Mouse (Mus musculus) limb, embryonic 15.5 days (tissue): ENCODE measurements around the gene Cib3. TPM values are rescaled to one million over a fixed set of nuclear protein-coding genes. Genes with fewer than 3 reads are reported as not detected.
A peak's percentile ranks its signal among the peaks of the same experiment; 100 is the strongest.

Experiments used
- ATAC-seq: fragments of 200-750 bp; cut with Nextera tagmentation; 2 replicates; pipeline ENCODE4 v1.8.0; 2017; ENCODE audit warnings: low read depth, moderate TSS enrichment; ENCODE audit not compliant: insufficient number of reproducible peaks, low FRiP score, low TSS enrichment
- H3K27ac ChIP-seq: fragments of 300-500 bp; sonication (generic); 2 replicates; pipeline ENCODE4 v1.5.1; 2015; ENCODE audit warnings: moderate library complexity, mild to moderate bottlenecking, inconsistent platforms
- H3K27me3 ChIP-seq: fragments of 300-500 bp; sonication (generic); 2 replicates; pipeline ENCODE4 v1.6.1; 2015; ENCODE audit warnings: inconsistent platforms
- H3K36me3 ChIP-seq: fragments of 300-500 bp; sonication (generic); 2 replicates; pipeline ENCODE4 v1.6.1; 2015; ENCODE audit warnings: inconsistent platforms
- H3K4me1 ChIP-seq: fragments of 300-500 bp; sonication (generic); 2 replicates; pipeline ENCODE4 v1.6.1; 2015; ENCODE audit warnings: inconsistent platforms
- H3K4me2 ChIP-seq: fragments of 300-500 bp; sonication (generic); 2 replicates; pipeline ENCODE4 v1.6.1; 2015; ENCODE audit warnings: mild to moderate bottlenecking, inconsistent platforms
- H3K4me3 ChIP-seq: fragments of 300-500 bp; sonication (generic); 2 replicates; pipeline ENCODE4 v1.5.1; 2015; ENCODE audit warnings: mild to moderate bottlenecking, inconsistent platforms
- H3K9ac ChIP-seq: fragments of 300-500 bp; sonication (generic); 2 replicates; pipeline ENCODE4 v1.6.1; 2015; ENCODE audit warnings: inconsistent platforms
- H3K9me3 ChIP-seq: fragments of 300-500 bp; sonication (generic); 2 replicates; pipeline ENCODE4 v1.6.1; 2016; ENCODE audit warnings: inconsistent platforms
- WGBS: fragments of 180-500 bp; shearing (Covaris S2); methylation state at CpG from one replicate; pipeline ENCODE4 v1.1.7; 2015; 5-methylcytosine and 5-hydroxymethylcytosine counted together
- polyA plus RNA-seq: library from polyadenylated mRNA; unstranded; fragments of >200 nt; fragmentation: Nextera tagmentation; extraction: Ambion mirVana; gene quantifications from 2 replicates; pipeline ENCODE4 v1.2.1, GENCODE M21; 2015

Cib3 gene
- polyA plus RNA-seq, 1 experiment from 2014 or later, result not detected

DNA sequence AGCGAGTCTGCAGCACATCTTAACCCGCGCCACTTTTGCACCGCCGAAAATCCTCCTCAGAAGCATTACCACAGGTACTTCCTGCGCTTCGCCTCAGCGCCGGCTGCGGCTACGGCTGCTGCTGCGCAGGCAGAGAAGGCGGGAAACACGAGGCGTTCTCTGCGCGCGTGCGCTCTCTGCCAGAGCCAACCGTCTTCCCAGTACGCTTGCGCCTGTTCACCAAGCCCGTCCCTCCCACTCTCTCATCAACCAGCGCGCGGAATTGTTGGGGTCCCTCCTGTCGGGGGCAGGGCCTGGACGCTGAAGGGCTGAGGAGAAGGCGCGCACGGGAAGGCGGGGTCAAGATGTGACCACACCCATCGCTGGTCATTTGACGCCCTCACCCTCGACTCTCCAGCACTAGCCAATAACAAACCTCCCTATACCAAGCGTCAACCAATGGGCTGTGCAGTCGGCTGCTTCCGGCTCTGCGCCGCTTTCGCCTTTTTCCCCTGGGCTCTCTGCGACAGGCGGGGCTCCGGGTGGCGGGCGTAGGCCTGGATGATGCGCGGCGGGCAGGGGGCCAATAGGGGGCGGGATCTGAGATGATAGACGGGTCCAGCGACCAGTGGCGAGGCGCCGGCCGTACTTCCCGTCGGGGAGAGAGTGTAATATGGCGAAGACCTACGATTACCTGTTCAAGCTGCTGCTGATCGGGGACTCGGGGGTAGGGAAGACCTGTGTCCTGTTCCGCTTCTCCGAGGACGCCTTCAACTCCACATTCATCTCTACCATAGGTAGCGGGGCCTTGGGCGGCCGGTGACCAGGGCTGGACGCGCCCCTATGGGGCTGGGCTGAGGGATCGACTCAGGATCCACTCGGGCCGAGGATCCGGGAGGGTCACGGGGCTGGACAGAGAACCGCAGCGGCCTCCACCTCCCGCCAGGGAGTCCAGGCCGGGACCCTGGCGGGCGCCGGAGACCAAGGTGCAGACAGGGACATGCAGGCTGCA is 51.6 kb downstream of the Cib3 start, which contains the start of gene Rab8a:
TSS of gene Rab8a (plus strand) at position 494 of the 991 bp plus-strand sequence.
- under 1% methylated on average over 82 of the region's 82 CpGs for WGBS
- Histone ChIP-seq H3K9me3 (no peaks in the 10 kb centered on the region), H3K9ac (peak within 1 kb of the TSS; percentile 97), H3K4me3 (peak within 1 kb of the TSS; percentile 92), H3K4me2 (peak within 1 kb of the TSS; percentile 77), H3K27ac (peak within 1 kb of the TSS; percentile 88), H3K27me3 (no peaks in the 10 kb centered on the region), H3K4me1 (peaks cover 28% of the 10 kb centered on the region), H3K36me3 (peaks cover 5% of the 10 kb centered on the region; the same call in 1 of the 2 replicates)
- ATAC-seq, result peak; percentile 99

DNA sequence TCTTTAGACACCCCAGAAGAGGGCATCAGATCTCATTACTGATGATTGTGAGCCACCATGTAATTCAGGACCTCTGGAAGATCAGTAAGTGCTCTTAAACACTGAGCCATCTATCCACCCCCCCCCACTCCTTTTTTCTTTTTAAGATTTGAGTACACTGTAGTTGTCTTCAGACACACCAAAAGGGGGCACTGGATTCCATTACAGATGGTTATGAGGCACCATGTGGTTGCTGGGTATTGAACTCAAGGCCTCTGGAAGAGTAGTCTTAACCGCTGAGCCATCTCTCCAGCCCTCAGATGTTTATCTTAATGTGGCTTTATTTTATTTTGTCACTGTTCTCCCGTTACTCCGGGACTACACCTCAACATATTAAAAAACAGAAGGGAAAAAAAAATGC is 52.6 kb downstream of the Cib3 start:
- Histone ChIP-seq H3K4me1 (peaks cover 28% of the 10 kb centered on the region), H3K36me3 (peaks cover 5% of the 10 kb centered on the region; the same call in 1 of the 2 replicates), H3K4me3 (peak overlapping the region; percentile 92), H3K4me2 (peak overlapping the region; percentile 74), H3K27me3 (no peaks in the 10 kb centered on the region), H3K9me3 (no peaks in the 10 kb centered on the region), H3K9ac (no peak overlapping the region), H3K27ac (no peak overlapping the region)
- 65% methylated on average over 3 of the region's 3 CpGs for WGBS
- ATAC-seq, result no peak

DNA sequence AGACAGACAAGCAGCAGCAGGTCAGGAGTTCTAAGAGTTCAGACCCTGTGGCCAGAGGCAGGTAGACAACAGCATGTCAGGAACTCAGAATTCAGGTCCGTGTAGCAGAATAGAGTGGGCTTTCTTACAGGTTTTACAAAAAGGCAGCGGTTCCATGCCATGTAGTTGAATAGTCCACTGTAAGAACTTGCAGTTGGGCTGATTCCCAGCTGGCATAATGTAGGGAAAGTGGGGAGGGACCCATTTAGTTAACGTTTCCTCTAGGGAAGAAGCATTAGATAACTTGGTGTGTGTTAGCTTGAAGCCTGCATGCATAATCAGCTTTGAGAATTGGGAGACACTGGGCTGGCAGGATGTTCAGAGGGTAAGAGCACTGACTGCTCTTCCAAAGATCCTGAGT is 53.9 kb downstream of the Cib3 start:
- no peak overlapping the region for H3K27ac ChIP-seq
- 78% methylated on average over 3 of the region's 3 CpGs for WGBS
- no peaks in the 10 kb centered on the region for H3K9me3 ChIP-seq
- no peak overlapping the region for H3K4me3 ChIP-seq
- no peaks in the 10 kb centered on the region for H3K27me3 ChIP-seq
- H3K4me2 ChIP-seq, result no peak overlapping the region
- no peak overlapping the region for H3K9ac ChIP-seq
- no peak for ATAC-seq
- peaks cover 28% of the 10 kb centered on the region for H3K4me1 ChIP-seq
- H3K36me3 ChIP-seq, result peaks cover under 1% of the 10 kb centered on the region; the same call in 1 of the 2 replicates

DNA sequence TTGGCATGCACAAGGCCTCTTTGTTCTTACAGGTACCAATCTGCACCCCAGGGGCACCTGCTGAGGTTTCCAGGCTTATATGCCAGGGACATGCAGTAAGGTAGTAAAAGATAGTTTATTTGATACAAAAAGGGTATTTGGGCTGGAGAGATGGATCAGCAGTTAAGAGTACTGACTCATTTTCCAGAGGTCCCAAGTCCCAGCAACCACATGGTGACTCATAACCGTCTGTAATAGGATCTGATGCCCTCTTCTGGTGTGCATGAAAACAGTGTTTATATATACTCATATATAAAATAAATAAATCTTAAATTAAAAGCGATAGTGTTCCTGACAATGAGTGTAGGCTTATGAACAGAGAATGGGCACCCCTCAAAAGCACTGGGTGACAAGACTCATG is 54.5 kb downstream of the Cib3 start:
- Histone ChIP-seq H3K27me3 (no peaks in the 10 kb centered on the region), H3K36me3 (peaks cover 7% of the 10 kb centered on the region; the same call in 1 of the 2 replicates), H3K27ac (no peak overlapping the region), H3K4me3 (no peak overlapping the region), H3K4me1 (peaks cover 28% of the 10 kb centered on the region), H3K9ac (no peak overlapping the region), H3K9me3 (no peaks in the 10 kb centered on the region), H3K4me2 (no peak overlapping the region)
- ATAC-seq, result no peak
- 78% methylated on average over 2 of the region's 2 CpGs for WGBS

Other genes with a start within 250 kb of the Cib3 start
- 1.2 and 2.0 TPM in 2 replicates for gene Cyp4f18, start 203.2 kb downstream of the Cib3 start, polyA plus RNA-seq
- gene Olfr372, start 171.6 kb downstream of the Cib3 start, polyA plus RNA-seq, result not detected in 2 replicates
- 0.04 TPM in 1 of 2 replicates, not detected in the other for gene Olfr373, start 129.7 kb downstream of the Cib3 start, polyA plus RNA-seq
- gene Olfr374, start 105.8 kb downstream of the Cib3 start, polyA plus RNA-seq, result 0.01 and 0.09 TPM in 2 replicates
- 665 and 704 TPM in 2 replicates for gene Tpm4, start 77.9 kb downstream of the Cib3 start, polyA plus RNA-seq
- gene Rab8a, start 51.6 kb downstream of the Cib3 start, polyA plus RNA-seq, result 110 and 133 TPM in 2 replicates
- not detected in 2 replicates for gene Hsh2d, start 23.2 kb downstream of the Cib3 start, polyA plus RNA-seq
- not detected in 2 replicates for gene Gm11034, start 799 bp upstream of the Cib3 start, polyA plus RNA-seq
- 65.9 and 66.2 TPM in 2 replicates for gene Fam32a, start 6.9 kb upstream of the Cib3 start, polyA plus RNA-seq
- 99.5 and 106 TPM in 2 replicates for gene Ap1m1, start 27.2 kb upstream of the Cib3 start, polyA plus RNA-seq
- 19.9 and 20.1 TPM in 2 replicates for gene Gm10282, start 92.4 kb upstream of the Cib3 start, polyA plus RNA-seq
- 14.8 and 16.3 TPM in 2 replicates for gene Klf2, start 106.2 kb upstream of the Cib3 start, polyA plus RNA-seq
- gene Eps15l1, start 208.6 kb upstream of the Cib3 start, polyA plus RNA-seq, result 50.4 and 54.8 TPM in 2 replicates
- gene Calr3, start 231.0 kb upstream of the Cib3 start, polyA plus RNA-seq, result 1.4 and 1.7 TPM in 2 replicates
- 14.2 and 14.7 TPM in 2 replicates for gene 1700030K09Rik, start 231.0 kb upstream of the Cib3 start, polyA plus RNA-seq